28 mouse cellular contexts compared by ENCODE assay signal in genomic region chr14:59533908-59534307, GRCm38 (mm10).
DNase-seq lines count a peak whose midpoint lies in the region; ATAC-seq and TF ChIP-seq lines count a peak whose summit lies in the region.
"Had no signal": no experiment of that assay in that cellular context is flagged by ENCODE, and none has a peak within 500 bp of the region (broad histone marks: within the 10 kb centered on the region; RNA-seq: fewer than 3 reads in every experiment).

No protein-coding gene starts in this region.

- ATAC-seq in forebrain, postnatal 0 days, result peak; percentile 38; the same call in 1 of the 2 replicates
- no peak for ATAC-seq in forebrain, embryonic 12.5 days (ENCODE audit: low FRiP score)
- ATAC-seq in midbrain, embryonic 14.5 days (ENCODE audit: low FRiP score, low TSS enrichment), result no peak
- ATAC-seq in midbrain, embryonic 15.5 days (replicated peaks), result no peak
- ATAC-seq: CD4-positive, CD25-positive, alpha-beta regulatory T cell, adult 4 months; hindbrain, embryonic 16.5 days; inflammation-experienced regulatory T-cells, adult 6 months had no signal

- no peaks in the 10 kb centered on the region for H3K36me3 ChIP-seq in forebrain, postnatal 0 days (ENCODE audit: insufficient read depth)
- no peaks in the 10 kb centered on the region for H3K36me3 ChIP-seq in forebrain, embryonic 12.5 days (replicated peaks)
- H3K36me3 ChIP-seq in midbrain, embryonic 14.5 days (ENCODE audit: control insufficient read depth, insufficient read depth, low read length), result no peaks in the 10 kb centered on the region
- H3K36me3 ChIP-seq in midbrain, embryonic 15.5 days (replicated peaks), result no peaks in the 10 kb centered on the region
- H3K36me3 ChIP-seq: embryonic facial prominence, embryonic 10.5 days; embryonic facial prominence, embryonic 13.5 days; heart, embryonic 10.5 days; hindbrain, embryonic 13.5 days had no signal

- H3K9me3 ChIP-seq in forebrain, postnatal 0 days (ENCODE audit: low read length), result no peaks in the 10 kb centered on the region
- no peaks in the 10 kb centered on the region for H3K9me3 ChIP-seq in forebrain, embryonic 12.5 days
- H3K9me3 ChIP-seq in midbrain, embryonic 14.5 days (ENCODE audit: control insufficient read depth, low read length), result no peaks in the 10 kb centered on the region
- H3K9me3 ChIP-seq in midbrain, embryonic 15.5 days, result no peaks in the 10 kb centered on the region
- H3K9me3 ChIP-seq: embryonic facial prominence, embryonic 10.5 days; embryonic facial prominence, embryonic 13.5 days; heart, embryonic 10.5 days; heart, embryonic 13.5 days; hindbrain, embryonic 13.5 days had no signal

- H3K4me3 ChIP-seq in forebrain, postnatal 0 days (ENCODE audit: low read depth, low read length), result no peak overlapping the region
- H3K4me3 ChIP-seq in forebrain, embryonic 12.5 days (replicated peaks), result no peak overlapping the region
- no peak overlapping the region for H3K4me3 ChIP-seq in midbrain, embryonic 14.5 days (replicated peaks; ENCODE audit: low read depth, low read length)
- no peak overlapping the region for H3K4me3 ChIP-seq in midbrain, embryonic 15.5 days
- H3K4me3 ChIP-seq: embryonic facial prominence, embryonic 10.5 days; embryonic facial prominence, embryonic 13.5 days; erythroblast, embryonic 14.5 days; heart, adult 2 months; heart, embryonic 10.5 days; heart, embryonic 13.5 days; hindbrain, embryonic 13.5 days had no signal

- H3K27ac ChIP-seq in forebrain, postnatal 0 days (ENCODE audit: low read depth, low read length), result no peak overlapping the region
- H3K27ac ChIP-seq in forebrain, embryonic 12.5 days, result no peak overlapping the region
- no peak overlapping the region for H3K27ac ChIP-seq in midbrain, embryonic 14.5 days (replicated peaks; ENCODE audit: low read depth, low read length)
- H3K27ac ChIP-seq in midbrain, embryonic 15.5 days, result no peak overlapping the region
- H3K27ac ChIP-seq: embryonic facial prominence, embryonic 10.5 days; embryonic facial prominence, embryonic 13.5 days; heart, adult 2 months; heart, embryonic 10.5 days; heart, embryonic 13.5 days; hindbrain, embryonic 13.5 days had no signal

- no peaks in the 10 kb centered on the region for H3K27me3 ChIP-seq in forebrain, postnatal 0 days (ENCODE audit: insufficient read depth, low read length)
- peaks cover 30% of the 10 kb centered on the region for H3K27me3 ChIP-seq in forebrain, embryonic 12.5 days
- no peaks in the 10 kb centered on the region for H3K27me3 ChIP-seq in midbrain, embryonic 14.5 days (ENCODE audit: control insufficient read depth, insufficient read depth, low read length)
- H3K27me3 ChIP-seq in midbrain, embryonic 15.5 days (replicated peaks), result no peaks in the 10 kb centered on the region
- H3K27me3 ChIP-seq: embryonic facial prominence, embryonic 13.5 days; heart, embryonic 13.5 days; hindbrain, embryonic 13.5 days had no signal

- no peak for TF ChIP-seq CTCF in forebrain, postnatal 0 days (IDR thresholded peaks at IDR 0.05; ENCODE audit: low read depth)

- no peaks in the 10 kb centered on the region for H3K4me1 ChIP-seq in forebrain, postnatal 0 days (ENCODE audit: insufficient read depth)
- no peaks in the 10 kb centered on the region for H3K4me1 ChIP-seq in forebrain, embryonic 12.5 days
- H3K4me1 ChIP-seq in midbrain, embryonic 14.5 days (ENCODE audit: control insufficient read depth, insufficient read depth, low read length), result no peaks in the 10 kb centered on the region
- no peaks in the 10 kb centered on the region for H3K4me1 ChIP-seq in midbrain, embryonic 15.5 days
- H3K4me1 ChIP-seq: embryonic facial prominence, embryonic 13.5 days; heart, embryonic 10.5 days; hindbrain, embryonic 13.5 days had no signal

- no peak for DNase-seq in forebrain, postnatal 0 days
- peak; percentile 6 for DNase-seq in midbrain, embryonic 14.5 days
- DNase-seq in R1 (ENCODE audit: low read depth, low spot score), result peak; percentile 14
- DNase-seq in retina, embryonic 14.5 days (ENCODE audit: low spot score), result peak; percentile 74
- no peak for DNase-seq in heart, postnatal 25 days (ENCODE audit: low spot score)
- no peak for DNase-seq in thymus, postnatal 10 days (ENCODE audit: low spot score in 2 of 2)
- DNase-seq: adrenal gland, postnatal 10 days; adrenal gland, postnatal 36 days; cerebellum, adult 11 months; cerebellum, adult 2 months; cerebellum, adult 9-11 months; cerebellum, postnatal 25 days; embryo, embryonic 11 days; gastrocnemius, postnatal 10 days; gastrocnemius, postnatal 36 days; heart, adult 2 months; heart, postnatal 14 days had no signal

- intact Hi-C loops in heart, postnatal 25 days (cut with DNase I), result no loop called here

- H3K9ac ChIP-seq in forebrain, postnatal 0 days, result no peak overlapping the region
- no peak overlapping the region for H3K9ac ChIP-seq in forebrain, embryonic 12.5 days
- no peak overlapping the region for H3K9ac ChIP-seq in midbrain, embryonic 14.5 days (replicated peaks; ENCODE audit: low read length)
- H3K9ac ChIP-seq in midbrain, embryonic 15.5 days, result no peak overlapping the region
- H3K9ac ChIP-seq: embryonic facial prominence, embryonic 13.5 days; heart, embryonic 13.5 days; hindbrain, embryonic 13.5 days had no signal

- no peak overlapping the region for H3K4me2 ChIP-seq in forebrain, postnatal 0 days (ENCODE audit: low read depth)
- no peak overlapping the region for H3K4me2 ChIP-seq in forebrain, embryonic 12.5 days
- H3K4me2 ChIP-seq in midbrain, embryonic 14.5 days (ENCODE audit: low read length), result no peak overlapping the region
- H3K4me2 ChIP-seq in midbrain, embryonic 15.5 days, result no peak overlapping the region
- H3K4me2 ChIP-seq: embryonic facial prominence, embryonic 13.5 days; heart, embryonic 13.5 days; hindbrain, embryonic 13.5 days had no signal

Comparison
In these comparisons a context has a peak if more than half of its experiments do, and no peak if none do; other contexts are left out.
1. DNase-seq: peak in midbrain, embryonic 14.5 days (single experiment), R1 (single experiment) and retina, embryonic 14.5 days (single experiment); none in forebrain, postnatal 0 days (single experiment), heart, postnatal 25 days (single experiment) and thymus, postnatal 10 days (0 of 2).